15 mouse cellular contexts compared by ENCODE assay signal in genomic region chr5:72225576-72226298, GRCm38 (mm10). TPM values are rescaled to one million over a fixed set of nuclear protein-coding genes. Genes with fewer than 3 reads are reported as not detected.
DNase-seq lines count a peak whose midpoint lies in the region; ATAC-seq and TF ChIP-seq lines count a peak whose summit lies in the region.
"Had no signal": no experiment of that assay in that cellular context is flagged by ENCODE, and none has a peak within 500 bp of the region (broad histone marks: within the 10 kb centered on the region; RNA-seq: fewer than 3 reads in every experiment).

No protein-coding gene starts in this region.

- no peaks in the 10 kb centered on the region for H3K27me3 ChIP-seq in lung, embryonic 16.5 days (ENCODE audit: control insufficient read depth, insufficient read depth, low read depth, low read length)
- no peaks in the 10 kb centered on the region for H3K27me3 ChIP-seq in erythroblast, embryonic 14.5 days (ENCODE audit: control insufficient read depth)
- no peaks in the 10 kb centered on the region for H3K27me3 ChIP-seq in intestine, embryonic 16.5 days (replicated peaks; ENCODE audit: control insufficient read depth, insufficient read depth, low read length)

- no peaks in the 10 kb centered on the region for H3K9me3 ChIP-seq in lung, embryonic 16.5 days (ENCODE audit: control insufficient read depth, low read length)
- no peaks in the 10 kb centered on the region for H3K9me3 ChIP-seq in erythroblast, embryonic 14.5 days (ENCODE audit: control insufficient read depth, low read length)
- H3K9me3 ChIP-seq in intestine, embryonic 16.5 days (ENCODE audit: control insufficient read depth, low read length) = no peaks in the 10 kb centered on the region

- TF ChIP-seq POLR2A in bone marrow, adult 2 months (IDR thresholded peaks at IDR 0.05; ENCODE audit: borderline replicate concordance, control insufficient read depth, low read depth, low read length) = no peak

- H3K27ac ChIP-seq in lung, embryonic 16.5 days (ENCODE audit: low read length) = peak overlapping the region; percentile 24; the same call in 1 of the 2 replicates
- peak overlapping the region; percentile 49 for H3K27ac ChIP-seq in bone marrow, adult 2 months (ENCODE audit: control insufficient read depth, insufficient read depth, low read depth, low read length, poor library complexity)
- peak overlapping the region; percentile 21; the same call in 1 of the 2 replicates for H3K27ac ChIP-seq in macrophage
- H3K27ac ChIP-seq in intestine, embryonic 16.5 days (ENCODE audit: low read length) = no peak overlapping the region
- H3K27ac ChIP-seq: kidney, postnatal 0 days had no signal

- H3K4me2 ChIP-seq in lung, embryonic 16.5 days (ENCODE audit: low read depth, low read length) = no peak overlapping the region
- no peak overlapping the region for H3K4me2 ChIP-seq in intestine, embryonic 16.5 days (ENCODE audit: low read depth, low read length)

- ATAC-seq in lung, embryonic 16.5 days (ENCODE audit: low read depth) = no peak
- ATAC-seq in intestine, embryonic 16.5 days = no peak
- ATAC-seq: forebrain, postnatal 0 days had no signal

- DNase-seq in lung, postnatal 36 days = no peak
- DNase-seq in kidney, postnatal 36 days = no peak
- DNase-seq: adrenal gland, adult 8-10 months; forebrain, postnatal 0 days; heart, postnatal 14 days; lung, postnatal 10 days; midbrain, embryonic 14.5 days; right cerebral cortex, postnatal 25 days; thymus, postnatal 36 days had no signal

- H3K9ac ChIP-seq in lung, embryonic 16.5 days (ENCODE audit: low read length) = no peak overlapping the region
- no peak overlapping the region for H3K9ac ChIP-seq in intestine, embryonic 16.5 days (ENCODE audit: low read depth, low read length)
- H3K9ac ChIP-seq: forebrain, postnatal 0 days had no signal

- H3K79me2 ChIP-seq in macrophage (ENCODE audit: inconsistent target) = peaks cover 11% of the 10 kb centered on the region; the same call in 1 of the 2 replicates

- H3K4me3 ChIP-seq in lung, embryonic 16.5 days (ENCODE audit: low read length) = no peak overlapping the region
- no peak overlapping the region for H3K4me3 ChIP-seq in bone marrow, adult 2 months (replicated peaks; ENCODE audit: control insufficient read depth, low read depth, low read length)
- H3K4me3 ChIP-seq in erythroblast, embryonic 14.5 days (replicated peaks) = peak overlapping the region; percentile 39
- H3K4me3 ChIP-seq in macrophage (ENCODE audit: inconsistent target) = no peak overlapping the region
- H3K4me3 ChIP-seq in intestine, embryonic 16.5 days (ENCODE audit: low read length) = no peak overlapping the region

- no peaks in the 10 kb centered on the region; the same call in 1 of the 2 replicates for H3K36me3 ChIP-seq in lung, embryonic 16.5 days (ENCODE audit: control insufficient read depth, insufficient read depth, low read length)
- peaks cover 15% of the 10 kb centered on the region for H3K36me3 ChIP-seq in erythroblast, embryonic 14.5 days (ENCODE audit: control insufficient read depth)
- no peaks in the 10 kb centered on the region for H3K36me3 ChIP-seq in macrophage (ENCODE audit: inconsistent target)
- no peaks in the 10 kb centered on the region for H3K36me3 ChIP-seq in intestine, embryonic 16.5 days (ENCODE audit: control insufficient read depth, insufficient read depth, low read length)

- peaks cover 12% of the 10 kb centered on the region for H3K4me1 ChIP-seq in lung, embryonic 16.5 days (replicated peaks; ENCODE audit: control insufficient read depth, insufficient read depth, low read length)
- peaks cover 4% of the 10 kb centered on the region; the same call in 1 of the 2 replicates for H3K4me1 ChIP-seq in bone marrow, adult 2 months (ENCODE audit: control insufficient read depth, insufficient read depth, low read length)
- H3K4me1 ChIP-seq in erythroblast, embryonic 14.5 days (ENCODE audit: control insufficient read depth) = peaks cover 33% of the 10 kb centered on the region
- no peaks in the 10 kb centered on the region for H3K4me1 ChIP-seq in intestine, embryonic 16.5 days (ENCODE audit: control insufficient read depth, insufficient read depth, low read length)

- no peak for TF ChIP-seq CTCF in bone marrow, adult 2 months (IDR thresholded peaks at IDR 0.05; ENCODE audit: control insufficient read depth, insufficient read depth, low read length)

- 74% methylated on average over 13 of the region's 13 CpGs for WGBS in lung, embryonic 16.5 days
- 65% methylated on average over 13 of the region's 13 CpGs for WGBS in bone marrow, adult 2 months
- WGBS in macrophage (ENCODE audit: missing documents) = 90% methylated on average over 13 of the region's 13 CpGs
- whole genome bisulfite sequencing in intestine, embryonic 16.5 days = 79% methylated on average over 13 of the region's 13 CpGs

RNA-seq across cellular contexts. Expression of gene Commd8, which starts 57.7 kb away (rescaled TPM):
- polyA plus RNA-seq in lung, embryonic 16.5 days (2015; fragmentation: Nextera tagmentation; extraction: Ambion mirVana) = 127 and 132 TPM in 2 replicates
- 41.6 and 46.6 TPM in 2 replicates for polyA plus RNA-seq in bone marrow, adult 2 months (2011; ENCODE audit: insufficient read depth, insufficient read length, low replicate concordance, missing spikeins)
- 0.12 and 0.59 TPM in 2 replicates for polyA plus RNA-seq in erythroblast, embryonic 14.5 days (2012)
- 10 to 100 TPM; 16.9 to 62.7 (median 34.1) TPM for total RNA-seq in macrophage (2018; cell fraction: chromatin; rRNA removed)
- 100 to 1,000 TPM in 12 of 26 experiments, 10 to 100 TPM in 14; 59.2 to 118 (median 98.0) TPM for total RNA-seq in macrophage (2018; cell fraction: cytosol; rRNA removed)
- 10 to 100 TPM; 24.0 to 62.5 (median 41.5) TPM for total RNA-seq in macrophage (2018; cell fraction: nucleus; rRNA removed)
- polyA plus RNA-seq in macrophage (2018) = 80.1 to 106 TPM (median 93.1 TPM) in 3 replicates
- 127 and 129 TPM in 2 replicates for polyA plus RNA-seq in intestine, embryonic 16.5 days (2015; fragmentation: Nextera tagmentation; extraction: Ambion mirVana)

Comparison
In these comparisons a context has a peak if more than half of its experiments do, and no peak if none do; other contexts are left out.
1. RNA of gene Commd8, which starts 57.7 kb away (polyA plus RNA-seq): 127 to 132 TPM in lung, embryonic 16.5 days, 127 to 129 TPM in intestine, embryonic 16.5 days, 80.1 to 106 TPM in macrophage and 41.6 to 46.6 TPM in bone marrow, adult 2 months; 0.12 to 0.59 TPM in erythroblast, embryonic 14.5 days; every median in the first group is over 10 times any median in the second.